Mouse (Mus musculus) hindbrain, embryonic 11.5 days (tissue): ENCODE data around the gene Fabp2. TPM values are rescaled to one million over a fixed set of nuclear protein-coding genes. Genes with fewer than 3 reads are reported as not detected.

ENCODE experiments used
- ATAC-seq: fragments of 200-750 bp; cut with Nextera tagmentation; 2 replicates; pipeline ENCODE4 v1.8.0; 2017; ENCODE audit warnings: mild to moderate bottlenecking, moderate TSS enrichment, moderate library complexity; ENCODE audit not compliant: low FRiP score
- DNase-seq: peaks from one replicate; pipeline ENCODE4 v3.0.0-alpha.2; 2015; ENCODE audit warnings: low spot score
- H3K27ac ChIP-seq: fragments of 300-500 bp; sonication (generic); 2 replicates; pipeline ENCODE4 v1.5.1; 2014; ENCODE audit warnings: mild to moderate bottlenecking, low read depth, low read length
- H3K27me3 ChIP-seq: fragments of 300-500 bp; sonication (generic); 2 replicates; pipeline ENCODE4 v1.6.1; 2014; ENCODE audit warnings: mild to moderate bottlenecking, low read length, moderate library complexity, mixed read lengths; ENCODE audit not compliant: control insufficient read depth, insufficient read depth
- H3K36me3 ChIP-seq: fragments of 300-500 bp; sonication (generic); 2 replicates; pipeline ENCODE4 v1.6.1; 2014; ENCODE audit warnings: mild to moderate bottlenecking, low read length, moderate library complexity, mixed read lengths; ENCODE audit not compliant: control insufficient read depth, insufficient read depth
- H3K4me1 ChIP-seq: fragments of 300-500 bp; sonication (generic); replicated peaks from 2 replicates; pipeline ENCODE4 v1.6.1; 2014; ENCODE audit warnings: low read length, mixed read lengths; ENCODE audit not compliant: control insufficient read depth, insufficient read depth
- H3K4me2 ChIP-seq: fragments of 300-500 bp; sonication (generic); replicated peaks from 2 replicates; pipeline ENCODE4 v1.6.1; 2014; ENCODE audit warnings: mild to moderate bottlenecking, low read depth, low read length
- H3K4me3 ChIP-seq: fragments of 300-500 bp; sonication (generic); 2 replicates; pipeline ENCODE4 v1.5.1; 2014; ENCODE audit warnings: low read depth, low read length
- H3K9ac ChIP-seq: fragments of 300-500 bp; sonication (generic); 2 replicates; pipeline ENCODE4 v1.6.1; 2014; ENCODE audit warnings: low read depth, low read length
- H3K9me3 ChIP-seq: fragments of 300-500 bp; sonication (generic); 2 replicates; pipeline ENCODE4 v1.6.1; 2016; ENCODE audit warnings: low read length; ENCODE audit not compliant: control insufficient read depth
- WGBS: fragments of 180-500 bp; shearing (Covaris S2); extraction: QIAGEN DNeasy Blood & Tissue Kit; methylation state at CpG from one replicate; pipeline ENCODE4 v1.1.7; 2014; 5-methylcytosine and 5-hydroxymethylcytosine counted together
- polyA plus RNA-seq: library from polyadenylated mRNA; unstranded; fragments of >200 nt; fragmentation: Nextera tagmentation; extraction: Ambion mirVana; gene quantifications from 2 replicates; pipeline ENCODE4 v1.2.1, GENCODE M21; 2014

Gene Fabp2
- polyA plus RNA-seq, 1 experiment from 2014 or later = not detected

DNA sequence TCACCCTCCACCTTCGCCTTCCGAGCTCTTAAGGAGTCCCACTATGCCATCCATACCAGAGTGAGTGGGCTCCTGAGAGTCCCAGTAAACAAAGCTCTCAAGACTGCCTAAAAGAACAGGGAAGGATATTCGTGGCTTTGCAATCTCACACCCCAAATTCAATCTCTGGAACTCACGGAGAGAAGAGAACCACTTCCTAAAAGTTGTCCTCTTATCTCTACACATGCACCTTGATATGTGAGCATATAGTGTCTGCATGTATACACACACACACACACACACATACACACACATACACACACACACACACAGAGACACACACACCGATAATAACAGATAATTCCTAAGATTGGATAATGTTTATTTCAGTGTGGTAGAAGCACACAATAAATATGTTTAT lies 20.6 kb downstream of the Fabp2 start:
- WGBS = 80% methylated on average over 5 of the region's 5 CpGs
- H3K27me3 ChIP-seq = no peaks in the 10 kb centered on the region
- no peak overlapping the region for H3K4me2 ChIP-seq
- DNase-seq (no peak), ATAC-seq (no peak)
- H3K9me3 ChIP-seq = no peaks in the 10 kb centered on the region
- H3K4me3 ChIP-seq = no peak overlapping the region
- no peak overlapping the region for H3K27ac ChIP-seq
- no peaks in the 10 kb centered on the region for H3K36me3 ChIP-seq
- H3K4me1 ChIP-seq = no peaks in the 10 kb centered on the region
- H3K9ac ChIP-seq = no peak overlapping the region

DNA sequence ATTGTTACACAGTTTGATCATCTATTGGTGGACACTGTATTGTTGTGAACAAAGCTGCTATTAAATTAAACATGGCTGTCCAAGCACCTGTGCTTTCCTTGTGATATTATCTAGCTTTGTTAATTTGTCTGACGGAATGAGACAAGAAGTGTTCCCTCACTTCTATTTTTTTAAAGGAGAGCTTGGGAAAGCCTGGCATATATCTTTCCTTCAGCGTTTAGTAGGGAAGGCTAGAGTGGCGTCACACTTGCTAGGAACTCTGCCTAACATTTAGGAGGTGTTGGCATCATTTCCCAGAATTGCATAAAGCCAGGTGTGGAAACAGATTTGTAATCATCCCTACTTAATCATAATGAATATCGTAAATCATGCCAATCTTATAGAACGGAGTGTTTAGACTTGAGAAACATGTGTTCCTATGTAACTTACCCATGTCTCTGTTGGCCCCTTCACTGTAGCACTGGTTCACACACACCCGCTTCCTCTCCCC lies 21.4 kb downstream of the Fabp2 start:
- no peak overlapping the region for H3K4me2 ChIP-seq
- 89% methylated on average over 6 of the region's 6 CpGs for WGBS
- no peak for ATAC-seq

DNA sequence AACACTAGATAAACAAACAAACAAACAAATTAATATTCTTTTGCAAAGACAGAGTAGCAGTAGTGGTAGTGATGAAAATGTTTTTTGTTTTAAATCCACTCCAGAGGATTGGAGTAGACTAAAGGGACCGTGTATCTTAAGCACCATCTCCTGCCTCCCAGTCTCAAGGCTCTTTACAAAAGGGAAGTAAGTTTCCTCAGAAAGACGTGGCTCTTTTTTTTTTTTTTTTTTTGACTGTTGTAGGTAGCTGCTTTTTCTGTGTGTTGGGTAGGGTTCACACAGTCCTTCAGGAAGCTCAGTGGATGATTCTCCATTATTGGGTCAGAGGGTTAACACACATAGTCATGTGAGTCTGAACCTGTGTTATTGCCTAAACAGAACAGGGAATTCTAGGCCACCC lies 23.8 kb downstream of the Fabp2 start:
- 77% methylated on average over 2 of the region's 2 CpGs for WGBS
- DNase-seq = no peak
- Histone ChIP-seq H3K9me3 (no peaks in the 10 kb centered on the region), H3K27ac (no peak overlapping the region), H3K36me3 (no peaks in the 10 kb centered on the region), H3K4me2 (no peak overlapping the region), H3K9ac (no peak overlapping the region), H3K4me3 (no peak overlapping the region), H3K4me1 (no peaks in the 10 kb centered on the region), H3K27me3 (no peaks in the 10 kb centered on the region)
- no peak for ATAC-seq

More for the DNA sequence above, 21.4 kb downstream of the Fabp2 start:
- Histone ChIP-seq H3K36me3 (no peaks in the 10 kb centered on the region), H3K27ac (no peak overlapping the region), H3K27me3 (no peaks in the 10 kb centered on the region), H3K4me1 (no peaks in the 10 kb centered on the region), H3K9ac (no peak overlapping the region), H3K4me3 (no peak overlapping the region), H3K9me3 (no peaks in the 10 kb centered on the region)
- no peak for DNase-seq

DNA sequence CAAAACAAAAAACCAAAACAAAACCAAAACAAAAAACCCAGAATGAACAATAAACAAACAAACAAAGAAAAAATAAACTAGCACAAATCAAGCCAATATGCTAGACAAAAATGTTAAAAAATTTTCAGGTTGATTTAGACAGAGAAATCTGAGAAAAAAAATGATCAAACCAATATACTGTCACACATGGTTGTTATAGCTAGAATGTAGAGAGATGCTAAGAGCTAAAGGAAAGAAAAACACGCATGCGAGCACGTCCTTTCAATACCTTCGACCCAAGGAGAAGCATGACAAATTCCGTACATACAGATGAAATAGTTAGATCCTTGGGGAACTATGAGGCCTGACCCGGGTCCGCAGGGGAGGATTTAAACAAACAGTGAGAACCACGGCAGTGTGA lies 24.4 kb downstream of the Fabp2 start, which contains the start of gene Gm10959:
TSS of gene Gm10959 (minus strand) at position 101 of the 400 bp plus-strand sequence.
- Histone ChIP-seq H3K36me3 (no peaks in the 10 kb centered on the region), H3K27me3 (no peaks in the 10 kb centered on the region), H3K9ac (no peak within 1 kb of the TSS), H3K4me1 (no peaks in the 10 kb centered on the region), H3K4me3 (no peak within 1 kb of the TSS), H3K9me3 (no peaks in the 10 kb centered on the region), H3K4me2 (no peak within 1 kb of the TSS), H3K27ac (no peak within 1 kb of the TSS)
- no peak for ATAC-seq
- WGBS = 71% methylated on average over 8 of the region's 8 CpGs
- DNase-seq = no peak

DNA sequence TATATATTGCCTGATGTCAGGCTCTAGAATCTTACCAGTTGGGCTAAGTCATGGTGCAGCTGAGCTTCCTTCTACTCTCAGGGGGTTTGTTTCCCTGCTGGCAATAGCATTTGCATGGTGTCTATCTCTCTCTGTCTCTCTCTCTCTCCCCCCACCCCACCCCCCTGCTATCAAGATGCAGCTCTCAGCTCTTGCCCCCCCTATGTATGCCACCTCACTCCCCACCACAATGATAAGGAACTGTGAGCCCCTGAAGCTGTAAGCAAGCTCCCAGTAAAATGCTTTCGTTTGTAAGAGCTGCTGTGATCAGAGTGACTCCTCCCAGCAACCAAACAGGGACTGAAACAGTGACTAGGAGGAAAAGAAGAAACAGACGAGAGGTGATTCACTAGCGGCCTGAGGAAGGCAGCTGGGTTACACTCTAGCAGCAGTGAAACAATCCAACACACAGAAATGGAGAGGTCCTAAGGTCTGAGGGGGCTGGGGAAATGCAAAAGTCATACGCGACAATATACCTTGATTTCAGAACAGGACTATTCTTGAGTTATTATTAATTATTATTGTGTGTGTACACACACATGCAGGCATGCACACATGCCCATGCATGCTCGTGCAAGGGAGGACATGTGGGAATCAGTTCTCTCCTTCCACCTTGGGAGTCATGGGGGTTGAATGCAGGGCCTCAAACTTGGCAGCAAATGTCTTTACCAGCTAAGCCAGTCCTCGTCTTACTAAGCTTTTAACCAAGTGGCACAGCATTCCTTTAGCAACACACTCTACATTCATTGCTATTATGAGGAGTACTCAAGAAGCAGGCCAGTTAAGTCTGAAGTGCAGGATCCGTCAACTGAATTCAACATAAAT lies 25.9 kb downstream of the Fabp2 start:
- no peaks in the 10 kb centered on the region for H3K27me3 ChIP-seq
- WGBS = 64% methylated on average over 8 of the region's 8 CpGs
- ATAC-seq = no peak

DNA sequence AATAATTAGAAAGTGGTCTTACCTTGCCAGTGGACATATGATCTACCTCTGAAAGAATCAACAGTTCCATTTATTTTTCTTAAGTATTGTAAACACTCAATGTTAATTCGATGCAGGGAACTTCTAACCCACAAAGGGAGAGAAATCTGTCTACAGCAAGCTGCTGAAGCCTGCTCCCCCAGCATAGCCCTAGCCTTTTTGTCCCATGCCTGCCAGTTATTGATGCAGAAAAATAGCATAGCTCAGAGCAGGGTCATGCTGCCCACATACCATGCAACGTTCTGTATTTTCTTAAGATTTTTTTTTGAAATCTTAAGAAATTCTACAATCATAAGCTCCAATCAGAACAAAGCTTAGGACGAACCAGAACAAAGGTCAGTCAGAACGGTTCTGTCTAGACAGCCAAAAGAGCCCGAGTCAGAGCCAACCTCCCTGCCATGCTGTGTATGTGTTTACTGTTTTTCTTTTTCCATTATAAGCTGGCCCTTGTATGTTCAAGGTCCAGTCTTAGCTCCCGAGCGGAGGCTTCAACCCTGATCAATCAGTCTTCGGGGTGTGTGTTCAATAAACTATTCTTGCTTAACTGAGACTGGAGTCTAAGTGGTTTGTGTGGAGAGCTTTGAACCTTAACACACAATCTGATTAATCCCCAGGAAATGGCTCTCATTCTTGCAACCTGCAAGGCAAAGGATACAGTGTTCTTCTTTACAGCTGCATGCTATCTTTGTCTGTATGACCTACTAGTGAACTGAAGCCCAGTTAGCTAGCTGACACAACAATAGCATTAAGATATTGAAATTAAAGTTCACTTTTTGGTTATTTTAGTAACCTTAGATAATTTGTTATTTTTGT lies 27.0 kb downstream of the Fabp2 start:
- Histone ChIP-seq H3K36me3 (no peaks in the 10 kb centered on the region), H3K4me1 (no peaks in the 10 kb centered on the region), H3K4me2 (no peak overlapping the region), H3K9ac (no peak overlapping the region), H3K27me3 (no peaks in the 10 kb centered on the region), H3K27ac (no peak overlapping the region), H3K4me3 (no peak overlapping the region), H3K9me3 (no peaks in the 10 kb centered on the region)
- DNase-seq (no peak), ATAC-seq (no peak)
- 87% methylated on average over 8 of the region's 8 CpGs for WGBS

More for the DNA sequence above, 25.9 kb downstream of the Fabp2 start:
- Histone ChIP-seq H3K4me1 (no peaks in the 10 kb centered on the region), H3K9me3 (no peaks in the 10 kb centered on the region), H3K4me3 (no peak overlapping the region), H3K4me2 (no peak overlapping the region), H3K9ac (no peak overlapping the region), H3K36me3 (no peaks in the 10 kb centered on the region), H3K27ac (no peak overlapping the region)
- no peak for DNase-seq

DNA sequence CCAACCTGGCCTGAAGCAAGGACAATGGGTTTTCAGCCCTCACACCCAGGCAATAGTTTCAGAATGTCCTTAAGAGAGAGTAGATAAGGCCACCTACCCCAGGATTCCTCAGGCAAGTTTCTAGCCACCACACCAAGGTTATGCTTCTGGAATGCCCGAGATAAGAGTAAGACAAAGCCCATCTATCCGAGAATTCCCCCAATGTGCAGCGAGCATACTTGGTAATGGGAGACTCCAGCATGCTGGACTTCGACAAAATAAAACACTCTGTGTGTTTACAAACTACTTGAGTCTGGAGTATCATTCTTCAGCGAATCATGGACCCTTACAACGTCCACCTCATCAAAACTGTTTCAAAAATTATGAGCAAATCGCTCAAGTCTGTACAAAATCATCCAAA lies 28.3 kb downstream of the Fabp2 start:
- no peak overlapping the region for H3K27ac ChIP-seq
- H3K27me3 ChIP-seq = no peaks in the 10 kb centered on the region
- H3K4me2 ChIP-seq = no peak overlapping the region
- no peak for DNase-seq
- H3K9me3 ChIP-seq = no peaks in the 10 kb centered on the region
- H3K4me3 ChIP-seq = no peak overlapping the region
- ATAC-seq = no peak
- no peaks in the 10 kb centered on the region for H3K36me3 ChIP-seq
- H3K4me1 ChIP-seq = no peaks in the 10 kb centered on the region
- WGBS = 75% methylated on average over 7 of the region's 7 CpGs
- H3K9ac ChIP-seq = no peak overlapping the region

DNA sequence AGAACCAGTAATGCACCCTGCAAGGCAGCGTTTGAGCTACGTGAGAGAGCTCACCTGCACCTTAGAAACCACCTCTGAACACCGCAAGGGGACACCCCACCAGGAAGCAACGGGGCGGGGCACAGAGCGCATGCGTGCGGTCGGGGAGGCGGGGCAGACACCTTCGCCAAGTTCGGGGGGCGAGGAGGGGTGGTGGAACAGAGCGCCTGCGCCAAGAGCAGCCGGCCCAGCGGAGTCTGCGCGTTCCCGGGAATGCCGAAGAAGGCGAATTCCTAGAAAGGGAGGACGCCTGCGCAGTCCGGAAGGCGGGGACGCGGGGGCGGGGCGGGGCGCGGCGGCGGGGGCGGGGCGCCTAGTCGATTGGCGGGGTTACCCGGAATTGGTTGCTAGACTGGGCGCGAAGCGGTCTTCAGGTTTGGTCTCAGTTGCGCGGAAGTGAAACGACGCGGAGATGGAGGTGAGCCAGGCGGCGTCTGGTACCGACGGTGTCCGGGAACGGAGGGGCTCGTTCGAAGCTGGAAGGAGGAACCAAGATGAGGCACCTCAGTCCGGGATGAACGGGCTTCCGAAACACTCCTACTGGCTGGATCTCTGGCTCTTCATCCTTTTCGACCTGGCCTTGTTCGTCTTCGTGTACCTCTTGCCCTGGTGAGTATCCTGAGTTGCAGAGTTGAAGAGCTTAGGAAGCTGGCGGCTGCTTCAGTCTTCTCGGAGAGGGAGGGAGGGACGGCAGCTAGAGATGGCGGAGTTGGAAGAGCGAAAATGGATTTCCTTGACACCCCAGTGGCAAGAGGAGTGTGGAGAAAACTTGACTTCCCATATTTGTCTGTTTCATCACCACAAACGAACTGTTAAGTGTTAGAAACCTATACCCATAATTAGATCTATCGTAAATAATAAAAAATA lies 29.4 kb downstream of the Fabp2 start, which contains the start of gene 1810037I17Rik:
TSS of gene 1810037I17Rik (plus strand) at position 195 of the 906 bp plus-strand sequence.
- H3K9ac ChIP-seq = peak within 1 kb of the TSS; percentile 66
- WGBS = under 1% methylated on average over 59 of the region's 68 CpGs
- H3K9me3 ChIP-seq = no peaks in the 10 kb centered on the region
- ATAC-seq = peak; percentile 99
- H3K27me3 ChIP-seq = no peaks in the 10 kb centered on the region
- H3K4me2 ChIP-seq = peak within 1 kb of the TSS; percentile 53
- 0 out of 2 replicates have a peak within 1 kb of the TSS, but pooled peaks have one; percentile 51 for H3K27ac ChIP-seq
- H3K36me3 ChIP-seq = no peaks in the 10 kb centered on the region
- peak; percentile 96 for DNase-seq
- peak within 1 kb of the TSS; percentile 55 for H3K4me3 ChIP-seq
- no peaks in the 10 kb centered on the region for H3K4me1 ChIP-seq
